ENCODE assay signal across 9 mouse cellular contexts in genomic region chr7:16581276-16582100, GRCm38 (mm10). TPM values are rescaled to one million over a fixed set of nuclear protein-coding genes. Genes with fewer than 3 reads are reported as not detected.
DNase-seq lines count a peak whose midpoint lies in the region; ATAC-seq lines count a peak whose summit lies in the region.
"Had no signal": no experiment of that assay in that cellular context is flagged by ENCODE, and none has a peak within 500 bp of the region (broad histone marks: within the 10 kb centered on the region; RNA-seq: fewer than 3 reads in every experiment).

No protein-coding gene starts in this region.

- no peak for DNase-seq in hindbrain, embryonic 14.5 days (ENCODE audit: low spot score)
- peak; percentile 44 for DNase-seq in adrenal gland, adult 8-10 months
- DNase-seq in cerebellum, postnatal 36 days = no peak
- DNase-seq in right cerebral cortex, adult 18-20 months = no peak
- no peak for DNase-seq in layer of hippocampus, adult 11-12 months (ENCODE audit: low spot score)

- H3K9ac ChIP-seq in hindbrain, embryonic 15.5 days = no peak overlapping the region
- no peak overlapping the region for H3K9ac ChIP-seq in hindbrain, embryonic 14.5 days
- peak overlapping the region; percentile 49 for H3K9ac ChIP-seq in heart, embryonic 14.5 days (ENCODE audit: low read length)
- H3K9ac ChIP-seq in limb, embryonic 15.5 days = no peak overlapping the region

- ATAC-seq in hindbrain, embryonic 15.5 days (ENCODE audit: low FRiP score, low read depth) = no peak
- ATAC-seq in hindbrain, embryonic 14.5 days (ENCODE audit: low FRiP score) = no peak
- no peak for ATAC-seq in heart, embryonic 14.5 days (ENCODE audit: insufficient number of reproducible peaks, insufficient read depth, low FRiP score, low read depth)
- ATAC-seq in limb, embryonic 15.5 days (ENCODE audit: insufficient number of reproducible peaks, low FRiP score, low TSS enrichment, low read depth) = no peak

- peak overlapping the region; percentile 46 for H3K27ac ChIP-seq in hindbrain, embryonic 15.5 days (replicated peaks)
- no peak overlapping the region; the same call in 1 of the 2 replicates for H3K27ac ChIP-seq in hindbrain, embryonic 14.5 days
- H3K27ac ChIP-seq in heart, embryonic 14.5 days (replicated peaks in 1 of 2; ENCODE audit: control insufficient read depth in 1 of 2, insufficient read depth in 1 of 2, low read depth in 2 of 2, low read length in 2 of 2) = peak overlapping the region; percentile 79 to 95
- peak overlapping the region; percentile 48 for H3K27ac ChIP-seq in limb, embryonic 15.5 days

- 71% methylated on average over 13 of the region's 13 CpGs for WGBS in hindbrain, embryonic 15.5 days
- WGBS in hindbrain, embryonic 14.5 days = 68% methylated on average over 13 of the region's 13 CpGs
- WGBS in heart, embryonic 14.5 days = 43% methylated on average over 12 of the region's 13 CpGs
- 51% methylated on average over 13 of the region's 13 CpGs for WGBS in limb, embryonic 15.5 days

- H3K4me2 ChIP-seq in hindbrain, embryonic 15.5 days = no peak overlapping the region
- H3K4me2 ChIP-seq in hindbrain, embryonic 14.5 days (replicated peaks) = no peak overlapping the region
- H3K4me2 ChIP-seq in heart, embryonic 14.5 days (ENCODE audit: low read length) = peak overlapping the region; percentile 22; the same call in 1 of the 2 replicates
- H3K4me2 ChIP-seq in limb, embryonic 15.5 days = no peak overlapping the region

- no peaks in the 10 kb centered on the region for H3K27me3 ChIP-seq in hindbrain, embryonic 15.5 days
- H3K27me3 ChIP-seq in hindbrain, embryonic 14.5 days (ENCODE audit: control insufficient read depth, insufficient read depth, low read length) = no peaks in the 10 kb centered on the region
- no peaks in the 10 kb centered on the region for H3K27me3 ChIP-seq in heart, embryonic 14.5 days (ENCODE audit: control insufficient read depth, insufficient read depth, low read length)
- no peaks in the 10 kb centered on the region for H3K27me3 ChIP-seq in limb, embryonic 15.5 days

- H3K9me3 ChIP-seq in hindbrain, embryonic 15.5 days = no peaks in the 10 kb centered on the region
- H3K9me3 ChIP-seq in hindbrain, embryonic 14.5 days (ENCODE audit: control insufficient read depth, low read length) = no peaks in the 10 kb centered on the region
- H3K9me3 ChIP-seq in heart, embryonic 14.5 days (ENCODE audit: control insufficient read depth, low read length) = no peaks in the 10 kb centered on the region
- H3K9me3 ChIP-seq in limb, embryonic 15.5 days = no peaks in the 10 kb centered on the region
- H3K9me3 ChIP-seq: G1E had no signal

- no peaks in the 10 kb centered on the region for H3K36me3 ChIP-seq in hindbrain, embryonic 15.5 days
- H3K36me3 ChIP-seq in hindbrain, embryonic 14.5 days (replicated peaks; ENCODE audit: control insufficient read depth, insufficient read depth) = no peaks in the 10 kb centered on the region
- no peaks in the 10 kb centered on the region for H3K36me3 ChIP-seq in heart, embryonic 14.5 days (ENCODE audit: control insufficient read depth, insufficient read depth, low read length)
- peaks cover 4% of the 10 kb centered on the region; the same call in 1 of the 2 replicates for H3K36me3 ChIP-seq in limb, embryonic 15.5 days

- peaks cover 32% of the 10 kb centered on the region for H3K4me1 ChIP-seq in hindbrain, embryonic 15.5 days (replicated peaks)
- peaks cover 13% of the 10 kb centered on the region; the same call in 1 of the 2 replicates for H3K4me1 ChIP-seq in hindbrain, embryonic 14.5 days (replicated peaks; ENCODE audit: control insufficient read depth, insufficient read depth, low read length)
- H3K4me1 ChIP-seq in heart, embryonic 14.5 days (ENCODE audit: control insufficient read depth in 2 of 2, insufficient read depth in 2 of 2, low read length in 2 of 2) = peaks cover 34 to 56% of the 10 kb centered on the region in 2 experiments
- peaks cover 15% of the 10 kb centered on the region for H3K4me1 ChIP-seq in limb, embryonic 15.5 days

- no peak overlapping the region for H3K4me3 ChIP-seq in hindbrain, embryonic 15.5 days
- H3K4me3 ChIP-seq in hindbrain, embryonic 14.5 days (replicated peaks; ENCODE audit: low read length) = no peak overlapping the region
- no peak overlapping the region for H3K4me3 ChIP-seq in heart, embryonic 14.5 days (ENCODE audit: control insufficient read depth in 1 of 2, insufficient read depth in 1 of 2, low read depth in 1 of 2, low read length in 2 of 2)
- H3K4me3 ChIP-seq in limb, embryonic 15.5 days = no peak overlapping the region

RNA-seq across cellular contexts. Expression of gene Arhgap35, which starts 33.3 kb away (rescaled TPM):
- polyA plus RNA-seq in hindbrain, embryonic 15.5 days (2015; fragmentation: Nextera tagmentation; extraction: Ambion mirVana) = 33.0 and 33.8 TPM in 2 replicates
- 39.7 and 41.6 TPM in 2 replicates for polyA plus RNA-seq in hindbrain, embryonic 14.5 days (2014; fragmentation: Nextera tagmentation; extraction: Ambion mirVana)
- total RNA-seq in adrenal gland, adult 8-10 months (2022) = 10 to 100 TPM; 65.6 to 76.6 (median 73.0) TPM
- 16.7 and 18.0 TPM in 2 replicates for polyA plus RNA-seq in heart, embryonic 14.5 days (2014; fragmentation: Nextera tagmentation; extraction: Ambion mirVana)
- 14.3 and 15.7 TPM in 2 replicates for polyA plus RNA-seq in limb, embryonic 15.5 days (2015; fragmentation: Nextera tagmentation; extraction: Ambion mirVana)
